Mouse (Mus musculus) adrenal gland, adult 2 months (tissue): ENCODE data around the gene Cbr3. TPM values are rescaled to one million over a fixed set of nuclear protein-coding genes. Genes with fewer than 3 reads are reported as not detected.
"Not testable (repeated sequence)": the region's sequence is repeated elsewhere in the genome, so short reads cannot be mapped to it uniquely, and the experiment has no call there.

Experiments
- DNase-seq: peaks from one replicate; pipeline ENCODE4 v3.0.0; 2021
- long read RNA-seq: library from polyadenylated mRNA; stranded (forward); transcript quantifications from one replicate; pipeline ENCODE4 v2.0.0, GENCODE M21; 2021
- polyA plus RNA-seq: library from polyadenylated mRNA; depleted of rRNA; stranded (reverse); fragments of >200 nt; gene quantifications from 2 replicates; pipeline ENCODE4 v1.2.3, GENCODE M21; 2012; rRNA removed
- total RNA-seq, 2 experiments: library from RNA; stranded (reverse); gene quantifications; 2 replicates each; pipeline ENCODE4 v1.2.3; 2021

The Cbr3 gene
- 10 to 100 TPM in 1 of 2 experiments, 1 to 10 TPM in 1; 6.2 to 13.0 TPM for total RNA-seq
- 16.4 and 17.6 TPM in 2 replicates for polyA plus RNA-seq
- long read RNA-seq, transcript Cbr3-201 (3 exons, 1,170 nt): major isoform, 8 of 8 reads
- long read RNA-seq, partial matches to known transcripts: 0 of 8 reads
- long read RNA-seq, other reads (novel, unspliced or antisense): 0 of 8 reads

DNA sequence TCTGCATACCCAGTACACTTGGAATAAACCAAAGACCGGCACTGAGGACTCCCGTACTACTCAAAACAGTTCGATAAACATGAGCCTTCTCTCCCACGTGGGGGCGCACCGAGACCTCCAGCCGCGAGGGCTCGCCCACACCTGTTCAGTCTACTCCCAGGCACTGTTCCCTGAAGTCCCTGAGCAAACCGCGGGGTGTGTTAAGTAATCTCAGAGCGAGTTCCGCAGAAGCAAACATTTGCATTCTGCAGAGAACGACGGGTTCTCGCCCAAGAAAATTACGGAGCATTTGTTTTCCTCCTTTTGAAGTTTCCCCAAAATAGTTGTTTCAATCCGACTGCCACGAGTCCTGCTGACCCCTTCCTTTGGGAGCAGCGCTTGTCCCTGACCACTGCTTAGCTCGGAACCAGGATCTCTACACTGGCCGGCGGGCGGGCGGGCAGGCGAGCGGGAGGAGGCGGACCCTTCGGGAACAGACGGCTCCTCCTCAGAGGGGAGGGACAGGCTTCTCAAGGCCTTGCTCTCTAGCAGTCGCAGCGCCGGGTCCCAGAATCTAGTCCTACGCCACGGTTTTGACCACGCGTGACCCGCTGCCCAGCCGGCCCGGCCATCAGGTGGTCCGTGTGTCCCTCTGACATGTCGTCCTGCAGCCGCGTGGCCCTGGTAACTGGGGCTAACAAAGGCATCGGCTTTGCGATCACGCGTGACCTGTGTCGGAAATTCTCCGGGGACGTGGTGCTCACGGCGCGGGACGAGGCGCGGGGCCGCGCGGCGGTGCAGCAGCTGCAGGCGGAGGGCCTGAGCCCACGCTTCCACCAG is at the start of gene Cbr3:
Gene Cbr3, plus strand, starts transcription at position 527 of the 819 bp plus-strand sequence.
- DNase-seq: peak; percentile 90

DNA sequence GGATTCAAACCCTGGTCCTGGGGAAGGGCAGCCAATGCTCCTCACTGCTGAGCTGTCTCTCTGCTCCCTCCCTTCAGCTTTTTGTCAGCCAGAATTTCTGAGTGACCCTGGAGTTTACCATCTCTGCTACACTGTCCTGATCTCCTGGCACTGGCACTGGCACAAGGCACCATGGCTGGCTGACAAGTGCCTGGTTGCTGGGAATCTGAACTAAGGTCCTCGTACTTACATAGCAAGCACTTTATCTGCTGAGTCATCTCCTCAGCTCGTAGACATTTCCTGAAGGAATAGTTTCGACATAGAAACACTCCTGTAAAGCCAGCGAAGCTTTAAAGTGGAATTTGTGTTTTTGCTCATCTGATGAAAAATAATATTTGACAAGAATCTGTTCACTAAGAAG is 39.0 kb upstream of the Cbr3 start:
- peak; percentile 13 for DNase-seq

GRCm38 (mm10) chr16:93648441-93649183 is 34.4 kb upstream of the Cbr3 start:
- DNase-seq: no peak

GRCm38 (mm10) chr16:93667976-93668375 is 15.0 kb upstream of the Cbr3 start:
- DNase-seq: no peak

DNA sequence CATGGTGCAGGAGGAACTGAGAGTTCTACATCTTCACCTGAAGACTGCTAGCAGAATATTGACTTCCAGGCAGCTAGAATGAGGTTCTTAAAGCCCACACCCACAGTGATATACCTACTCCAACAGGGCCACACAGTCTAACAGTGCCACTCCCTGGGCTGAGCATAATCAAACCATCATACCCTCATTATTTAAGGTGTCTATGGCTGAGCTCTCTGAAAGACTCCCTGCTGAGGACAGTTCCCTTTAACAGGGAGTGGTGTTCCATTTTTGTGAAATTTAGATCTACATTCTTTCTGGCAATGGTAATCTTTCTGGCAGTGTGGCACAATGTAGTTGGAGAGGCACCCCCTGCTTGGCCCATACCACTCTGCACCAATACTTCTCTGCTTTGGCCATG is 13.5 kb upstream of the Cbr3 start:
- no peak for DNase-seq

DNA sequence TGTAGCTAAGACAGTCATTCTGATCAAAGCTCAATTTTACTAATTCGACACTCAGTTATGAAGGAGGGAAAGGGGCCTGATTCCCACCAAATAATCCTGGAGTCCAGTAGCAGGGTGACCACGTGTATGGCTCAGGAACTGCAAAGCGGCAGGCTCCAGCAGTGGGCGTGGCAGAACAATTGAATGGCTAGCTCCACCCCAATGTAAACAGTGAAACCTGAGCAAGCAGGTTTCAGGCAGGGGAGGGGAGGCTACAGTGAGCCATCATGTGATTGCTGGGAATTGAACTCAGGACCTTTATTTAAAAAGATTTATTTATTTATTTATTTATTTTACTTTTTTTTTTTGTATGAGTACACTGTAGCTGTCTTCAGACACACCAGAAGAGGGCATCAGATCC is 12.5 kb upstream of the Cbr3 start:
- DNase-seq: not testable (repeated sequence)

GRCm38 (mm10) chr16:93671064-93671463 is 12.0 kb upstream of the Cbr3 start:
- DNase-seq: no peak

GRCm38 (mm10) chr16:93676376-93676775 is 6.6 kb upstream of the Cbr3 start:
- DNase-seq: no peak

DNA sequence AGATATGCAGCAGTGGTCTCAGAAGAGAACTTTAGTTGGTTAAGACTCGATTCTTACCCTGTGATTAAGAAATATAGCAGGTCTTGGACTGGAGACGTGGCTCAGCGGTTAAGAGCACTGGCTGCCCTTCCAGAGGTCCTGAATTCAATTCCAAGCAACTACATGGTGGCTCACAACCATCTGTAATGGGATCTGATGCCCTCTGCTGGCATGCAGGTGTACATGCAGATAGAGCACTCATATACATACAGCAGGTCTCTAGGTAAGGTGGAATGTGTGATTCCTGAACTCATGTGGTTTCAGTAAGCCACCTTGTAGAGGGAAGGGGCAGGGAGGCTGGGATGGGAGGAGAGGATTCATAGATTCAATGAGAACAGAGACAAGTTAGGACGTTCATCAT is 4.8 kb upstream of the Cbr3 start:
- no peak for DNase-seq

GRCm38 (mm10) chr16:93679165-93679564 is 3.9 kb upstream of the Cbr3 start:
- no peak for DNase-seq

DNA sequence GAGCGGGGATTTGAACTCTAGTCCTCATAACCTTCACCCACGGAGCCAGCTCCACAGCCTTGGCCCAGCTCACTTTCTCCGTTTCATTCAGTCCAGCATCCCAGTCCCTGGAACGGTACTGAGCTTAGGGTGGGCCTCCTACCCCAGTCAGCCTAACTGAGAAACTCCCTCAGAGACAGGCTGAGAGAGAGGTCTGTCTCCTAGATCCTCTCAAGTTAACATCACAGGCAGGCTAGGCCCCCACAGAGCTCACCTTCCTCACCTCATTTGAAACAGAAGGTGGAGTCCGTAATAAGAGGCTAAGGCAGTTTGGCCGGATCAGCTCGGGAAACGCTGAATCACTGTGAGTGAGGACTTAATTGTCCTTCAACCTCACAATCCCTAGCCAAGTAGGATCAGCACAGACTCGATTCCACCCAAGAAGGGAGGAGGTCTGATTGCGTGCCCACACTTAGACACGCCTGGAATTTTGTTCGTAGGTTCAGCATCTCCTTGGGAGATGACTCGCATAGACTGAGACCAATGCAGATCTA is 793 bp upstream of the Cbr3 start:
- peak; percentile 5 for DNase-seq

DNA sequence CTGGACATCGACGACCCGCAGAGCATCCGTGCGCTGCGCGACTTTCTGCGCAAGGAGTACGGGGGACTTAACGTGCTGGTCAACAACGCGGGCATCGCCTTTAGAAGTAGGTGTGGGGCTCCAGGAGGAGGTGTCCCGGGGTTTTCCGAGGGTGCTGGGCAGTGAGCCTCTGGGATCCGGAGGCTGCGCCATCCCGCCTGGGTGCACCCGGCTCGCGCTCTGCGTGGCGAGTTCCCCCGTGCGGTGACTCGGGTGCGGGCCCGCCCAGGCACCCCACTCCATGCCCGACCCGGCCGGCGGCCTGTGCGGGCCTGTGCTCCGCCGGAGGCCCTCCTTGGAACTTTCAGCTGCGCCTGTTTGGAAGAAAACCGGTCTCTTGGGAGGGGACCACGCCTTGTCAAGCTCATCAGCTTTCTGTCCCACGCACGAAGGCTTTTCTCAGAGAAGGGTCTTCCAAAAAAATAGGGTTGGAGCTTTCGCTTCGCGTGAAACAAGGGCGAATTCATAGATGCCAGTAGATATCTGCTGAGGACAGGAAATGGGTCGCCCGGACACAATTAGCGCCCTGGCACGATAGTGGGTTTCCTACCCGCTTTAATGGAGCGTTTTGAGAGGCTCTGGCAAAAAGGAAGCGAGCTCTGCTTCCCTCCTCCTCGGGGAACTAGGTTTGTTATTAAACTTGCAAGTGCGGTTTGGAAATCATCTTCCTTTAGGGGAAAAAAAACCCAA is 657 bp downstream of the Cbr3 start:
- DNase-seq: peak; percentile 61

DNA sequence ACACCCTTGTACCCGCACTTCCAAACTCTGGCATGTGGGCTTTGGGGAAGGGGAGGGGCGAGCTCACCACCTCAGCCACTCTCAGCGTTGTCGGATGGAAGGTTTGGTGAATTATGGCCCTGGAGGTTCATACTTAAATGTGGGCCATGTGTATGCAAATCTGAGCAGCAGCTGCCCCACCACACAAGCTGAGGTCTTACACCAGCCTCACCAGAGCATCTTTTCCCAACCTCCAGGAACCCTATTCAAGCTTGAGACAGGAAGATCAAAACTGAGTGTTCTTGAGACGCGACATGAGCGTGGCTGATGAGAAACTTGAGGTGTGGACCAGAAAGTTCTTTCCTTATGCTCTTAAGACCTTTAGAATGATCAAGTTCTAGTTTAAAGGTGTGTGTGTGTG is 1.4 kb downstream of the Cbr3 start:
- no peak for DNase-seq

DNA sequence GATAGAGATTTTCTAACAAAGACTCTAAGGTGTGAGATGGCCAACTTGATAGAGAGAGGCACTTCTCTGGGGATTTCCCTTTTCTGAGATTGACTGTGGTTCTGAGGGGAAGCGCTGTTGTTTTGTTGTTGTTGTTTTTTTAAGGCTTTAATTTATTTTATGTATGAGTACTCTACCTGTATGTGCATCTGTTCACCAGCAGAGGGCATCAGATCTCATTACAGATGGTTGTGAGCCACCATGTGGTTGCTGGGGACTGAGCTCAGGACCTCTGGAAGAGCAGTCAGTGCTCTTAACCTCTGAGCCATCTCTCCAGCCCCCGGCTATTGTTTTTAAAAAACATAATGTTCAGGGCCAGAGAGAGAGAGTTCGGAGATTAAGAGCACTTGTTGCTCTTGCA is 2.8 kb downstream of the Cbr3 start:
- not testable (repeated sequence) for DNase-seq

DNA sequence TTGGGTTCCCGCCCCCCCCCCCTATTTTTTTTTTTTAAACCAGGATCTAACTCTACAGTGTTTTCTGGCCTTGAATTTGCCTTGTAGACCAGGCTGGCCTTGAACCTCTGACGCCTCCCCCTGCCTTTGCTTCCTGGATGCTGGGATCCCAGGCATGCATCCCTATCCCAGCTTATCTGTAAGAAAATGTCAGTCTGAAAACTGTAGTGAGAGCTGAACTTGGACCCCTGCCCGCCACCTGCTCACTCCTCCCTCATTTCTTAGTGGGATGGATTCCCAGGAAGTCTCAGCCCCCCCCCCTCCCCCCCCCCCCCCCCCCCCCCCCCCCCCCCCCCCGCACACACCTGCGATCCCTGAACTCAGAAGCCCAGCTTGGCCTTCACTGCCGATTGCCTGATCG is 3.4 kb downstream of the Cbr3 start:
- DNase-seq: no peak

DNA sequence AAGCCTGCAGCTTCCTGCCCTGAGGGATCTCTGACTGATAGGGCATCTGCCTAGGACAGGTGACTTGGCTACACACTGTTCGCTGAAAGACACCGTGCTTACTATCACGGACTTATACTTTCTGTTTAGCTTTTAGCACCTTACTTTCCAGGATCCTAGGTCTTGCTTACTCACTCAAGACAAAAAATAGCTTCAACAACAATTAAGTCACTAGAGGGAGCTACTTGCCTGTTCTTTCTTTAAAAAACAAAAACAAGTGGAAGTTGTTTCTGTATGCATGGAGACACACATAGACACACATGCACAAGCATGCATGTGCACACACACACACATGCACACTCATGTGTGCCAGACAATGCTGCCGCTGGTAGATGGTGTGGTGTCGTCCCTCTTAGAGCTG is 3.9 kb downstream of the Cbr3 start:
- DNase-seq: peak; percentile 4

DNA sequence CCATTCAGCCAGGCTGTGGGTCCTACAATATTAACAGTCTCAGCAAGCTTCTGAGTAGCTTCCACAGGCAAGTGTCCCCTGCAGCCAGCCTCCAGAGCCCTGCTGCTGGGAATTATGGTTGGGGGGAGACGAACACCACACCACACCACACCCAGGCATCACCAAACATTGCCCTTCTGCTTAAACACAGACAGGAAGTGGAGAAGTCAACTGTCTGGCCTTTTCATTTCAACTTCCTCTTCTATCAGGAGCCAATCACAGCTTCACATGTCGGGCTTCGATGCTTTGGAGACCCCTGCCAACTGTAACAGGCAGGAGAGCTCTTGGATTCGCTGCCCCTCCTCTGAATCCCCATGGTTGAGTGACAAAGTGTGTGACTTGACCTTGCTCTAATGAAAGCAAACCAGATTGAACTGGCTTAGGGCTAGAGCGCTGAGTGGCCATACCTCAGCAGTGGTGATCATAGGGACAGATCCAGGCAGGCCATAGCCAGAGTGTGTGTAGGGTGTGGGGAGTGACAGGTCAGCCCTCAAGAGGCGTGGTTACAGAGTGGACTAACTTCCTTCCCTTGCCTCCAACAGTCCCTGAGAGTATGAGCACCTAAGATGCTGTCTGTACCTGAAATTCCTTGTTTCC is 8.3 kb downstream of the Cbr3 start:
- DNase-seq: no peak

GRCm38 (mm10) chr16:93692744-93693143 is 9.7 kb downstream of the Cbr3 start:
- DNase-seq: no peak

DNA sequence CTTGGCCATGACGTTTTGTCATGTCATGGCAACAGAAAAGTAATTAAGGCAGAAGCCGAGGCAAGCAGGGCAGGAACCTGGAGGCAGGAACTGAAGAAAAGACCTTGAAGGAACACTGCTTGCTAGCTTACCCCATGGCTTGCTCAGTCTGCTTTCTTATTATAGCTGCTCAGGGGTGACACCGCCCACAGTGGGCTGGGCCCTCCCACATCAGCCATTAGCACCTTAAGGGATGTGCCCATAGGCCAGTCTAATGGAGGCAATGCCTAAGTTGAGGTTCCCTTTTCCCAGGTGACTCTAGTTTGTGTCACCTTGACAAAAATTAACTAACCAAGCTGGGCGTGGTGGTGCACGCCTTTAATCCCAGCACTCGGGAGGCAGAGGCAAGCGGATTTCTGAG is 24.1 kb downstream of the Cbr3 start:
- no peak for DNase-seq

GRCm38 (mm10) chr16:93709217-93709616 is 26.2 kb downstream of the Cbr3 start:
- no peak for DNase-seq

DNA sequence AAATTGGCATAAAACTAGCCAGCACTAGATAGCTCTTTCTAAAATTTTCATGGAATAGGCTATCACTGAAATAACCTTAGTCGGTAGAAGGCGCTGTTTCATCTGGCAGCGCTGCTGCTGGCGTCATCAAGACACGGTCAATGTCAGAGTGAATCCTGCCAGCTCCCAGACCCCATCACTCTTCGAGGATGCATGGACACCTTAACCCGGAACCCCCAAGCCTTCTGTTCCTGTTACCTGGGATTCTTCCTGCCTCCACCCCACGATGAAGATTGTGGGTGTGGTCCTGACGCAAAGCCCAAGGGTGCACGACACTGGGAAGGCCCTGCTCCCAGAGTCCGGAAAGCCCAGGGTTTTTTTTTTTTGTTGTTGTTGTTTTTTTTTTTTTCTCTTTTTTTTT is 27.9 kb downstream of the Cbr3 start:
- peak; percentile 81 for DNase-seq
